ENCODE assay signal across 16 mouse cellular contexts in the genomic region with DNA sequence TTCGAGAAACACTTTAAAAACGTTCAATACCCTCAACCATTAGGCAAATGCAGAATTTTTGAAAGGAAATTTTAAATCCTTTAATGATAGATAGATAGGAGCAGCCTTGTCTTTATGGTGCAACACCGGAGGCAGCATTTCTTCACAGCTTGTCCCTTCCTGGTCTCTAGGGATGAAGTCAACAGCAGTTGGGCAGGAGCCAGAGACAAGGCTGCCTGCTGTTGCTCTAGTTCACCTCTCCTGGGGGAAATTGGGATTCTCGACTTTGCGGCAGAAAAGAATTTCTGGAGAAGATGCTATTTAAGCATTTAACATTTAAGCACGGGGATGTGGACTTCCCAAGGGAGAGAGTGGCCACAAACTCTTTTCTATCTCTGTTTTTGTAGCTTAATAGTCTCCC.
DNase-seq lines count a peak whose midpoint lies in the region; ATAC-seq and TF ChIP-seq lines count a peak whose summit lies in the region.
"Had no signal": no experiment of that assay in that cellular context is flagged by ENCODE, and none has a peak within 500 bp of the region (broad histone marks: within the 10 kb centered on the region; RNA-seq: fewer than 3 reads in every experiment).

No protein-coding gene starts in this region.

- H3K4me1 ChIP-seq in heart, adult 2 months (ENCODE audit: control insufficient read depth, insufficient read depth, low read length), result no peaks in the 10 kb centered on the region
- H3K4me1 ChIP-seq in heart, embryonic 11.5 days (ENCODE audit: control insufficient read depth, insufficient read depth, low read length), result no peaks in the 10 kb centered on the region
- no peaks in the 10 kb centered on the region for H3K4me1 ChIP-seq in midbrain, embryonic 13.5 days (replicated peaks)
- H3K4me1 ChIP-seq: heart, embryonic 15.5 days; limb, embryonic 10.5 days; liver, embryonic 13.5 days had no signal

- DNase-seq in heart, adult 2 months, result peak; percentile 49 to 52
- DNase-seq in adipocyte (ENCODE audit: low spot score), result peak; percentile 65
- DNase-seq in adrenal gland, postnatal 36 days, result peak; percentile 31 to 44
- DNase-seq in heart, adult 9 months (ENCODE audit: low spot score in 2 of 2), result peak; percentile 28 to 37
- no peak for DNase-seq in cerebellum, adult 11 months
- DNase-seq: forebrain, postnatal 0 days; layer of hippocampus, adult 9-11 months; liver, embryonic 13.5 days; lung, postnatal 14 days; thymus, postnatal 4 days had no signal

- no peaks in the 10 kb centered on the region for H3K9me3 ChIP-seq in heart, embryonic 11.5 days (replicated peaks; ENCODE audit: control insufficient read depth, low read length)
- H3K9me3 ChIP-seq in midbrain, embryonic 13.5 days, result no peaks in the 10 kb centered on the region
- H3K9me3 ChIP-seq: heart, embryonic 15.5 days; limb, embryonic 10.5 days; liver, embryonic 13.5 days had no signal

- ATAC-seq in heart, embryonic 11.5 days (replicated peaks; ENCODE audit: insufficient number of reproducible peaks, low FRiP score, low TSS enrichment), result no peak
- no peak for ATAC-seq in midbrain, embryonic 13.5 days
- ATAC-seq: forebrain, postnatal 0 days; hindbrain, embryonic 16.5 days had no signal

- no peak overlapping the region for H3K4me3 ChIP-seq in heart, adult 2 months
- no peak overlapping the region for H3K4me3 ChIP-seq in heart, embryonic 11.5 days (ENCODE audit: low read depth, low read length)
- no peak overlapping the region for H3K4me3 ChIP-seq in midbrain, embryonic 13.5 days (replicated peaks)
- H3K4me3 ChIP-seq: heart, embryonic 15.5 days; limb, embryonic 10.5 days; liver, embryonic 13.5 days had no signal

- peak overlapping the region; percentile 23 for H3K27ac ChIP-seq in heart, adult 2 months
- H3K27ac ChIP-seq in heart, embryonic 11.5 days (ENCODE audit: low read depth, low read length), result no peak overlapping the region
- no peak overlapping the region for H3K27ac ChIP-seq in midbrain, embryonic 13.5 days
- H3K27ac ChIP-seq: heart, embryonic 15.5 days; limb, embryonic 10.5 days; liver, embryonic 13.5 days had no signal

- 38% methylated on average over 6 of the region's 6 CpGs for WGBS in heart, adult 2 months
- WGBS in heart, embryonic 11.5 days (ENCODE audit: insufficient replicate concordance), result 74% methylated on average over 6 of the region's 6 CpGs
- WGBS in midbrain, embryonic 13.5 days, result 81% methylated on average over 6 of the region's 6 CpGs

- no peak for TF ChIP-seq POLR2A in heart, adult 2 months (IDR thresholded peaks at IDR 0.05; ENCODE audit: insufficient read depth, low read depth, low read length)

- H3K4me2 ChIP-seq in heart, embryonic 11.5 days, result no peak overlapping the region
- no peak overlapping the region for H3K4me2 ChIP-seq in midbrain, embryonic 13.5 days (replicated peaks)
- H3K4me2 ChIP-seq: heart, embryonic 15.5 days; liver, embryonic 13.5 days; midbrain, embryonic 11.5 days had no signal

- no peaks in the 10 kb centered on the region for H3K27me3 ChIP-seq in heart, adult 2 months (ENCODE audit: control insufficient read depth, insufficient read depth, low read length)
- no peaks in the 10 kb centered on the region for H3K27me3 ChIP-seq in heart, embryonic 11.5 days (ENCODE audit: control insufficient read depth, insufficient read depth, low read length)
- H3K27me3 ChIP-seq in midbrain, embryonic 13.5 days, result no peaks in the 10 kb centered on the region
- H3K27me3 ChIP-seq: heart, embryonic 15.5 days; liver, embryonic 13.5 days had no signal

- H3K9ac ChIP-seq in heart, adult 2 months (ENCODE audit: low read depth, low read length), result no peak overlapping the region
- no peak overlapping the region for H3K9ac ChIP-seq in heart, embryonic 11.5 days (ENCODE audit: low read depth, low read length)
- H3K9ac ChIP-seq in midbrain, embryonic 13.5 days (replicated peaks), result no peak overlapping the region
- H3K9ac ChIP-seq: forebrain, postnatal 0 days; heart, embryonic 15.5 days; liver, embryonic 13.5 days had no signal

- H3K79me2 ChIP-seq in heart, adult 2 months (replicated peaks; ENCODE audit: control insufficient read depth, insufficient read depth, low read length), result no peaks in the 10 kb centered on the region

- TF ChIP-seq EP300 in heart, adult 2 months (IDR thresholded peaks at IDR 0.05; ENCODE audit: insufficient read depth, low read depth, low read length), result no peak

- no peaks in the 10 kb centered on the region for H3K36me3 ChIP-seq in heart, adult 2 months (ENCODE audit: control insufficient read depth, insufficient read depth, low read length)
- H3K36me3 ChIP-seq in heart, embryonic 11.5 days (ENCODE audit: control insufficient read depth, insufficient read depth, low read length), result no peaks in the 10 kb centered on the region
- no peaks in the 10 kb centered on the region for H3K36me3 ChIP-seq in midbrain, embryonic 13.5 days
- H3K36me3 ChIP-seq: heart, embryonic 15.5 days; limb, embryonic 10.5 days; liver, embryonic 13.5 days had no signal

- intact Hi-C loops in heart, adult 2 months (cut with DNase I), result no loop called here

- TF ChIP-seq CTCF in heart, adult 2 months (IDR thresholded peaks at IDR 0.05), result peak; percentile 45
